Mouse (Mus musculus) midbrain, embryonic 15.5 days (tissue): Measurements from ENCODE around the gene Abi2. TPM values are rescaled to one million over a fixed set of nuclear protein-coding genes. Genes with fewer than 3 reads are reported as not detected.
"Not testable (repeated sequence)": the region's sequence is repeated elsewhere in the genome, so short reads cannot be mapped to it uniquely, and the experiment has no call there.

Experiments used
- ATAC-seq: fragments of 200-750 bp; cut with Nextera tagmentation; replicated peaks from 2 replicates; pipeline ENCODE4 v1.8.0; 2017; ENCODE audit warnings: moderate TSS enrichment
- H3K27ac ChIP-seq: fragments of 300-500 bp; sonication (generic); 2 replicates; pipeline ENCODE4 v1.5.1; 2015; ENCODE audit warnings: mild to moderate bottlenecking, inconsistent platforms
- H3K27me3 ChIP-seq: fragments of 300-500 bp; sonication (generic); replicated peaks from 2 replicates; pipeline ENCODE4 v1.6.1; 2015; ENCODE audit warnings: inconsistent platforms
- H3K36me3 ChIP-seq: fragments of 300-500 bp; sonication (generic); replicated peaks from 2 replicates; pipeline ENCODE4 v1.6.1; 2015; ENCODE audit warnings: inconsistent platforms
- H3K4me1 ChIP-seq: fragments of 300-500 bp; sonication (generic); 2 replicates; pipeline ENCODE4 v1.6.1; 2015; ENCODE audit warnings: inconsistent platforms
- H3K4me2 ChIP-seq: fragments of 300-500 bp; sonication (generic); 2 replicates; pipeline ENCODE4 v1.6.1; 2015; ENCODE audit warnings: inconsistent platforms, mild to moderate bottlenecking, moderate library complexity
- H3K4me3 ChIP-seq: fragments of 300-500 bp; sonication (generic); 2 replicates; pipeline ENCODE4 v1.5.1; 2015; ENCODE audit warnings: mild to moderate bottlenecking, inconsistent platforms
- H3K9ac ChIP-seq: fragments of 300-500 bp; sonication (generic); 2 replicates; pipeline ENCODE4 v1.6.1; 2015; ENCODE audit warnings: mild to moderate bottlenecking, inconsistent platforms
- H3K9me3 ChIP-seq: fragments of 300-500 bp; sonication (generic); 2 replicates; pipeline ENCODE4 v1.6.1; 2016; ENCODE audit warnings: inconsistent platforms
- WGBS: fragments of 180-500 bp; shearing (Covaris S2); methylation state at CpG from one replicate; pipeline ENCODE4 v1.1.7; 2015; ENCODE audit warnings: mixed read lengths; 5-methylcytosine and 5-hydroxymethylcytosine counted together
- polyA plus RNA-seq: library from polyadenylated mRNA; unstranded; fragments of >200 nt; fragmentation: Nextera tagmentation; extraction: Ambion mirVana; gene quantifications from 2 replicates; pipeline ENCODE4 v1.2.1, GENCODE M21; 2015

Gene Abi2
- polyA plus RNA-seq, 1 experiment from 2014 or later = 96.1 TPM

DNA sequence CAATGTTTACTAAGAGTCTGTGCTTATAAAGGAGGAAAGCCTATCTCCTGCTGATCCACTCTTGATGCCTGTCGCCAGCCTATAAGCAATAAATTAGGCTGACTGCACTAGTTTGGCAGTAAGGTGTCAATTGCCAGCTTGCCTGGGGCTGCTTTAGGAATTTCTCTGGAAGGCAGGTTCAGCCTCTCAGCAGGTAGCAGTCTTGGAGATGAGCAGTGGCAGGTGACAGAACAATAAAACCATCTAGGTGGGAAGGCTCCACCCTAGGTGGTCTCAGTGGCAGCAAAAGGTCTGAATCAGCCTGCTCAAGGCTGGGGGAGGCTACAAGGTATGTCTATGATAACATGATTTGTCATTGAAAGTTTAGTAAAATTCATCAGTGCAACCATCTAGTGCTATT is 23.1 kb downstream of the Abi2 start:
- Histone ChIP-seq H3K36me3 (no peaks in the 10 kb centered on the region), H3K4me3 (no peak overlapping the region), H3K27me3 (no peaks in the 10 kb centered on the region), H3K4me2 (no peak overlapping the region), H3K9me3 (no peaks in the 10 kb centered on the region), H3K4me1 (no peaks in the 10 kb centered on the region), H3K9ac (no peak overlapping the region), H3K27ac (no peak overlapping the region)
- WGBS = 24% methylated on average over 1 of the region's 1 CpGs
- ATAC-seq = no peak

DNA sequence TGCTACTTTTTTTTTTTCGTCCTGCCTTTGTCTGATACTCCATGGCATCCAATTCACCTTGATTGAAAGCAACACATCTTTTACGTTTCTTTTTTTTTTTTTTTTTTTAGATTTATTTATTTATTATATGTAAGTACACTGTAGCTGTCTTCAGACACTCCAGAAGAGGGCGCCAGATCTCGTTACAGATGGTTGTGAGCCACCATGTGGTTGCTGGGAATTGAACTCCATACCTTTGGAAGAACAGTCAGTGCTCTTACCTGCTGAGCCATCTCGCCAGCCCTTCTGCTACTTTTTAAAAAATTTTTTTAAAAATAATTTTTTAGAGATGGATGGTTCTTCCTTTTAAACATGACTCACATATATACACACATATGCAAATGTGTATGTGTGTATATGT is 32.0 kb downstream of the Abi2 start:
- not testable (repeated sequence) for ATAC-seq, H3K4me1 ChIP-seq, H3K27ac ChIP-seq, H3K9ac ChIP-seq, H3K27me3 ChIP-seq, H3K36me3 ChIP-seq, H3K4me3 ChIP-seq, H3K4me2 ChIP-seq, H3K9me3 ChIP-seq
- 74% methylated on average over 5 of the region's 5 CpGs for WGBS

DNA sequence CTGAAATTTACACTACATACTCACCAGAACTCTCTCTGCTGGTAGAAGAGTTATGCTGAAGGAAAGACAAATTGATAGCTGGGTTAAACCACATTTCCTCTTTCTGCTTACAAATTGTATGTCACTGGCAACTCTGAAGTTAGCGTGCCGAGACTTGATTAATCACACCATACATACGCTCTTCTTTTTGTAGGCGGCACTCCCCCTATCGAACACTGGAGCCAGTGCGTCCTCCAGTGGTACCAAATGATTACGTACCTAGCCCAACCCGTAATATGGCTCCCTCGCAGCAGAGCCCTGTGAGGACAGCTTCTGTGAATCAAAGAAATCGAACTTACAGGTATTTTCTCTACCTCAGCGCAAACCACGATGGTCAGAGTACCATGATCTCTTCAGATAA is 37.6 kb downstream of the Abi2 start:
- no peak overlapping the region for H3K27ac ChIP-seq
- no peak overlapping the region for H3K9ac ChIP-seq
- H3K4me1 ChIP-seq = no peaks in the 10 kb centered on the region
- H3K4me2 ChIP-seq = no peak overlapping the region
- H3K36me3 ChIP-seq = peaks cover 9% of the 10 kb centered on the region; the same call in 1 of the 2 replicates
- WGBS = 89% methylated on average over 12 of the region's 12 CpGs
- no peaks in the 10 kb centered on the region for H3K9me3 ChIP-seq
- H3K4me3 ChIP-seq = no peak overlapping the region
- H3K27me3 ChIP-seq = no peaks in the 10 kb centered on the region
- no peak for ATAC-seq

DNA sequence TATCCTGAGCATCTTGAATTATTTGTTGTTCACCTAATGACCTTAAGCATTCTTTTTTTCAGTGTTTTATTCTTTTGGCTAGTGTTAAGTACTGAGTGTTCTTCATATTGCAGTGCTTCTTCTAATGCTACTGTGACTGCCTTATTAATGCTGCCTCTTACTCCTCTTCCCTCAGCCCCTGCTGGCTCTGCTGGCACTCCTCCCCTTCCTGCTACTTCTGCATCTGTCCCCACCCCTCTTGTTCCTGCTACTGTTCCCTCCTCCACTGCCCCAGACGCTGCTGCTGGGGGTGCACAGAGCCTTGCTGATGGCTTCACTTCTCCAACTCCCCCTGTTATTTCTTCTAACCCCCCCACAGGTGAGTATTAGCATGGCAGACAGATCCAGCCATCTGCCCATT is 40.5 kb downstream of the Abi2 start:
- 37% methylated on average over 1 of the region's 1 CpGs for WGBS
- Histone ChIP-seq H3K9me3 (no peaks in the 10 kb centered on the region), H3K9ac (no peak overlapping the region), H3K27me3 (no peaks in the 10 kb centered on the region), H3K4me1 (no peaks in the 10 kb centered on the region), H3K4me3 (no peak overlapping the region), H3K27ac (no peak overlapping the region), H3K36me3 (peaks cover 9% of the 10 kb centered on the region; the same call in 1 of the 2 replicates), H3K4me2 (no peak overlapping the region)
- ATAC-seq = no peak

DNA sequence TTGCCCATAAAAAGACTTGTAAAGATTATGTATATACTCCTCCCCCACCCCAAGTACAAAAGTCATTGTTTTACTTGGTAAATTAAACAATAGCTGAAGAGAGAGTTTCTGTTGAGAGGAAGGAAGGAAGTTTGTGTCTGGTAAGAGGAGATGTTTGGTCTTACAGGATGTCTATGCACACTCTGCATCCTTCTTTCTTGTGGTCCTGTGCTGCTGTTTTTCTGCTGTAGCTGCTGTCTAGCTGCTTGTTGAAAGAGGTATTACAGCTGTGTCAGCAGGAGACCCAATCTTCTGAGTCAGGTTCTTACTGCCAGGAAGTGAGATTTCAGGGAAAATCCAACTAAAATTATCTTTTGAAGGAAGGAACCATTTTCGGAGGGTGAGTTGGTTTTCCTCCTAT is 51.2 kb downstream of the Abi2 start:
- Histone ChIP-seq H3K9ac (no peak overlapping the region), H3K4me3 (no peak overlapping the region), H3K36me3 (peaks cover 6% of the 10 kb centered on the region; the same call in 1 of the 2 replicates), H3K27ac (no peak overlapping the region), H3K9me3 (no peaks in the 10 kb centered on the region), H3K4me2 (no peak overlapping the region), H3K27me3 (no peaks in the 10 kb centered on the region), H3K4me1 (no peaks in the 10 kb centered on the region)
- ATAC-seq = no peak
- 92% methylated on average over 1 of the region's 1 CpGs for WGBS

DNA sequence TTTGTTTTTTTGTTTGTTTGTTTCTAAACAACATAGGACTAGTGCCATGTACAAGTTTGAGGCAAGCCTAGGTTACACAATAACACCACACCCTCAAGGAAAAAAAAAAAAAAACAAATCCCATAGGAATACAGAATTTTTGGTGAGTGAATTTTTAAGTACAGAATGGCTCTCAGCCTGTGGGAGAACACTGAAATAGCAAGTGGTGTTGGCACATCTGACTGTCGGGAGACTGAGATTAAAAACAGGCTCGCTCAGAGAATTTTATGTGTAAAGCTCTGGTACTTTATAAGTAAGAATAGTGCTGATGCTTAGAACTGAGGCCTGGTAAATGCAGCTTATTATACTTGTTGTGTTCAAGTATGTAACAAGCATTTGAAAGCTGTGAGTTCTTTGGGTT is 60.1 kb downstream of the Abi2 start:
- Histone ChIP-seq H3K4me2 (no peak overlapping the region), H3K9me3 (no peaks in the 10 kb centered on the region), H3K4me1 (no peaks in the 10 kb centered on the region), H3K36me3 (peaks cover 8% of the 10 kb centered on the region; the same call in 1 of the 2 replicates), H3K27me3 (no peaks in the 10 kb centered on the region), H3K4me3 (no peak overlapping the region), H3K9ac (no peak overlapping the region), H3K27ac (no peak overlapping the region)
- WGBS = 87% methylated on average over 2 of the region's 2 CpGs
- ATAC-seq = no peak

DNA sequence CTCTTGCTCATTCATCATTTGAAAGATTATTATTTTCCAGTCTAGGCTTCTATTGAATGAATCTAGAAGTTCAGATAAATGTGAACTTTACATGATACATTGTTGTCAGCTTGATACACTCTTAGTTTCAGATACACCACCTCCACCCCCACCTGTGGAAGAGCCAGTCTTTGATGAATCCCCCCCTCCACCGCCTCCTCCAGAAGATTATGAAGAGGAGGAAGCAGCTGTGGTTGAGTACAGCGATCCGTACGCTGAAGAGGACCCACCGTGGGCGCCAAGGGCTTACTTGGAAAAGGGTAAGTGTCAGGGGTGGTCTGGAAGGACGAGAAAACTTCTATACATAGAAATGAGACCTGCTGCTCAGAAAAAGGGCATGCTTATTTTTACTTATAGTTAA is 61.1 kb downstream of the Abi2 start:
- Histone ChIP-seq H3K27ac (no peak overlapping the region), H3K4me2 (no peak overlapping the region), H3K4me3 (no peak overlapping the region), H3K9me3 (no peaks in the 10 kb centered on the region), H3K4me1 (no peaks in the 10 kb centered on the region), H3K9ac (no peak overlapping the region), H3K27me3 (no peaks in the 10 kb centered on the region), H3K36me3 (peaks cover 5% of the 10 kb centered on the region; the same call in 1 of the 2 replicates)
- ATAC-seq = no peak
- WGBS = 93% methylated on average over 7 of the region's 7 CpGs

DNA sequence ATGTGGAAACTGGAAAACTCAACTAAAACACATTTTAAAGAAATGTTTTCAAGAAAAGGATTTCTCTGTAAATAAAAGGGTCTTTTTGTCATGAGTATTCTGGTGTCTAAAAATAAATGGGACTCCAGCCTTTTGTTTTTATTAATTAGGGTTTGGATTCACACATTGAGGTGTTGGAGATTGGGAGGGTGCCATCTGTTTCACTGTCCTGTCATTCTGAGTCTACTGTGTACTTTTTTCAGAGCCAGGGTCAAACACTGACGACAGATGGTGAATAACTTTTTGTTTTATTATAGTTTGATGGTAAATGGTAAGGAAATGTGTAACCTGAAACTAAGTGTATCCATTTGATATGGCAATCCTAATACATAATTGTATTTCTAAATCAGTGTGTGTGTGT is 72.1 kb downstream of the Abi2 start:
- Histone ChIP-seq H3K9me3 (no peaks in the 10 kb centered on the region), H3K27me3 (no peaks in the 10 kb centered on the region), H3K27ac (no peak overlapping the region), H3K9ac (no peak overlapping the region), H3K4me1 (no peaks in the 10 kb centered on the region), H3K36me3 (peaks cover 19% of the 10 kb centered on the region; the same call in 1 of the 2 replicates), H3K4me3 (no peak overlapping the region), H3K4me2 (no peak overlapping the region)
- no peak for ATAC-seq
- WGBS = 47% methylated on average over 1 of the region's 1 CpGs

DNA sequence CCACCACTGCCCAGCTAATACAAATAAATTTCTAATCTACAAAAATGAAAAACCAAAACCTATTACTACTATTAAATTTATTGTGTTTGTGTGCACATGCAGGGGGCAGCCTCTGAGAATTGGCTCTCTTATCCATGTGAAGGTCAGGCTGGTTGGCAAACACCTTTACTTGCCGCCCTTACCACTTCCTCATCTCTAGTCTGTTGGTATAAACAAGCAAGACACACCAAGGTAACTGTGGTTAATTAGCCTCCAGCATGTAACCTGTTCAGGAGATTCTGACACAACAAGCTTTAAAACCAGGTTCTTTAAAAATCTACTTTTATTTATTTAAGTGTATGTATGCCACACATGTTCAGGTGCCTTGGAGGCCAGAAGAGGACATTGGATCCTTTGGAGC is 73.5 kb downstream of the Abi2 start:
- peaks cover 20% of the 10 kb centered on the region; the same call in 1 of the 2 replicates for H3K36me3 ChIP-seq
- H3K27me3 ChIP-seq = no peaks in the 10 kb centered on the region
- H3K9ac ChIP-seq = no peak overlapping the region
- no peak overlapping the region for H3K4me2 ChIP-seq
- H3K4me1 ChIP-seq = no peaks in the 10 kb centered on the region
- 100% methylated on average over 1 of the region's 1 CpGs for WGBS
- no peak for ATAC-seq
- no peak overlapping the region for H3K27ac ChIP-seq
- H3K9me3 ChIP-seq = no peaks in the 10 kb centered on the region
- H3K4me3 ChIP-seq = no peak overlapping the region

DNA sequence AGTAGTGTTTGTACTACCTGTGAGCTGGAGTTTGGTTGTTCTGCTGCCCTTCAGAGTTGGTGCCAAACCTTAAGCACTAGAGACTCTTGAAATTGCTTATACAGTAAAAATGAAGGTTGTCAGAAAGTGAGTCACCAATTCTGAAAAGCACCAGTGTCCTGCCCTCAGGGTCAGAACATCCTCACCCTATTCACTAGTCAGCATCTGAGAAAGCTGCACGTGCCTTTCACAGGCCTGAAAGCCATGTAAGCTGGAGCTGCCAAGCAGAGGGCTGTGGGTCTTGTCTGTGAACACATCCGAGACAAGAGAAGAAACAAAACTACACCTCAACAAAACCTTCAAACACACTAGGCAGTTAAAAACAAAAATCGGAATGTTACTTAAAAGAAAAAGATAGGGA is 76.2 kb downstream of the Abi2 start:
- Histone ChIP-seq H3K4me2 (no peak overlapping the region), H3K27me3 (no peaks in the 10 kb centered on the region), H3K4me1 (no peaks in the 10 kb centered on the region), H3K9ac (no peak overlapping the region), H3K36me3 (peaks cover 24% of the 10 kb centered on the region; the same call in 1 of the 2 replicates), H3K9me3 (no peaks in the 10 kb centered on the region), H3K27ac (no peak overlapping the region), H3K4me3 (no peak overlapping the region)
- WGBS = 74% methylated on average over 3 of the region's 3 CpGs
- no peak for ATAC-seq

DNA sequence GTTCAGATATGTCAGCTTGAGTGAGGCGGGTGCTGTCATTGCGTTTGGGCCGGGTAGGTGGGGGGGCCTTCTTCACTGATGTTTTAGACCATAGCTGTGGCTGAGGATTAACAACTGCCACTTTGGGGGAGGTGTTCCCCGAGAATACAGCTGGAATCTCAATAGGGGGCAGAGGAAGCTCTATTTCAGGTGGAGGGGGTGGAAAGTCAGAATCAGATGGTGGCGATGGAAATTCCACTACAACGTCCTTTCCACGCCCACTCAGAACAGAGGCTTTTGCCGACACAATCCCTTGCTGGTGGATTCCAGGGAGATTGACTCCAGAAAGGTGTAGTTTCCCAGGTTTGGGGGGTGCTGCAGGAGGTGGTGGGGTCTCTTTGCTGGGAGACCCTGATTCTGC is 79.2 kb downstream of the Abi2 start:
- Histone ChIP-seq H3K9ac (no peak overlapping the region), H3K4me1 (no peaks in the 10 kb centered on the region), H3K27ac (no peak overlapping the region), H3K4me2 (no peak overlapping the region), H3K36me3 (peaks cover 31% of the 10 kb centered on the region), H3K27me3 (no peaks in the 10 kb centered on the region), H3K4me3 (no peak overlapping the region), H3K9me3 (no peaks in the 10 kb centered on the region)
- ATAC-seq = no peak
- 86% methylated on average over 8 of the region's 8 CpGs for WGBS

DNA sequence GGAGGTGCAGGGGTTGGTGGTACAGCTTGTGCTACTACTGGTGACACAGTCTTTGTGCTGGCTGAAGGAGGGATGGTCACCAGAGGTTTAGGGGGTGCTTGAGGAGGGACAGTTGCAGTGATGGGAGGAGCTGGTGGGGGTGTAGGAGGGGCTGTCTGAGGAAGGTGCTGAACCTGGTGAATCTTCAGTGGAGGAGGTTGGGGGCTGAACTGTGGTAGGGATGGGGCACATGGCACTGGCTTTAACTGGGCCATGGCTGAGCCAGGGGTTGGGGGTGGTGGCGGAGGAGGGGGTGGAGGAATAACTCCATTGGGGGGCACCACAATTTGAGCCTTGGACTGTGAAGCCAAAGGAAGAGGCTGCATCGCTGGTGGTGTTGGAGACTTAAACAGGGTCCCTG is 80.2 kb downstream of the Abi2 start:
- no peak overlapping the region for H3K27ac ChIP-seq
- peaks cover 35% of the 10 kb centered on the region for H3K36me3 ChIP-seq
- H3K27me3 ChIP-seq = no peaks in the 10 kb centered on the region
- H3K4me2 ChIP-seq = no peak overlapping the region
- no peaks in the 10 kb centered on the region for H3K9me3 ChIP-seq
- H3K4me3 ChIP-seq = no peak overlapping the region
- 100% methylated on average over 2 of the region's 2 CpGs for WGBS
- H3K9ac ChIP-seq = no peak overlapping the region
- ATAC-seq = 0 out of 2 replicates have a peak, but pooled peaks have one; percentile 46
- no peaks in the 10 kb centered on the region for H3K4me1 ChIP-seq

DNA sequence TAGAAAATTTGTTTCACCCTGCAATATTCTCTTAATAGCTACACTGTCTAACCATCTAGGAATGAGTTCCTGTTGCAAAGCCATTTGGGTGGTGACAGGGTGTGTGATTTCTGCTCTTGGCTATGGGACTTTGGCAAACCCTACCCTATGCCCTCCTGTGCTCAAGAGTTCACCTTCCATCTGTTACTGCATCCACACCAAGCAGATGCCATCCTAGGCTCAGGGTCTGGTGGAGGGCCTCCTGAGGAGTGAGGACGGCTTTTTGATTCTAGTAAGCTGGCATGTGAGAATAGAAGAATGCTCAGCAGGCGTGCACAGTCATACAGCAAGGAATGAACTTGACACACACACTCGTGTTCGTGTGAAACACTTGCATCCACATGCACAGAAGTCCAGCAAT is 81.1 kb downstream of the Abi2 start:
- Histone ChIP-seq H3K27ac (no peak overlapping the region), H3K4me2 (no peak overlapping the region), H3K9ac (no peak overlapping the region), H3K27me3 (no peaks in the 10 kb centered on the region), H3K9me3 (no peaks in the 10 kb centered on the region), H3K36me3 (peaks cover 39% of the 10 kb centered on the region), H3K4me3 (no peak overlapping the region), H3K4me1 (no peaks in the 10 kb centered on the region)
- no peak for ATAC-seq
- 72% methylated on average over 4 of the region's 4 CpGs for WGBS
